Mouse (Mus musculus): ENCODE measurements around the gene Syt5. TPM values are rescaled to one million over a fixed set of nuclear protein-coding genes. Genes with fewer than 3 reads are reported as not detected.
A peak's percentile ranks its signal among the peaks of the same experiment; 100 is the strongest.
"Not testable (repeated sequence)": the region's sequence is repeated elsewhere in the genome, so short reads cannot be mapped to it uniquely, and the experiment has no call there.

Syt5 gene
- polyA plus RNA-seq, 1 experiment from 2014 or later = 10.4 TPM

DNA sequence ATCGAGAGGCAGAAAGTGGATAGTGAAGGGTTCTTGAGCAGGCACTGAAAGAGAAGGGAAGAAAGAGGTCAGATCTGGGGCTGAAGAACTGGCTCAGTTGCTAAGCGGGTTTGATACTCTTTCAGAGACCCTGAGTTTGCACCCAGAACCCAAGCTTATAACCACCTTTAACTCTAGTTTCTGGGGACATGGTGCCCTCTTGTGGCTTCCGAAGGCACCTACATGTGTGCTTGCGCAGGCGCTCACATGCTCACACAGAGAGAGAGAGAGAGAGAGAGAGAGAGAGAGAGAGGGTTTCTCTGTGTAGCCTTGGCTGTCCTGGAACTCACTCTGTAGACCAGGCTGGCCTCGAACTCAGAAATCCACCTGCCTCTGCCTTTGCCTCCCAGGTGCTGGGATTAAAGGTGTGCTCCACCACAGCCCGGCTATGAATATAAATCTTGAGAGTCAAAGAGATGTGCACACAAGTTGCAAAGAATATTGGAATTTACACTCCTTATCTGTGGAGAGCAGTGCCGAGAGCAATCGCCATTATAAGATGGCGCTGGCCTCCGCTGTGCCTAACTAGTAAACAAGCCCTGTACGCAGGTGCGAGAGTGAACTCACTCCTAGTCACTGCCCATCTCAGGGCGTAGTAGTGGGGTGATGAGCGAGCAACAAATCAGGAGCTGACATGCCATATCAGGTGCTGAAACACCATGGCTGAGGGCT, 23.0 kb downstream of the Syt5 start, which contains the start of gene Tnni3:
Gene Tnni3 (minus strand): TSS at position 18 of the 711 bp plus-strand sequence.
- H3K9ac ChIP-seq (ENCODE audit: low read length); H3K36me3 ChIP-seq (ENCODE audit: control insufficient read depth, insufficient read depth, low read length); H3K4me1 ChIP-seq (ENCODE audit: control insufficient read depth, insufficient read depth, low read length); H3K9me3 ChIP-seq (ENCODE audit: control insufficient read depth, low read length); H3K4me3 ChIP-seq (ENCODE audit: low read depth, low read length); H3K4me2 ChIP-seq; H3K27ac ChIP-seq (ENCODE audit: low read depth, low read length); H3K27me3 ChIP-seq (ENCODE audit: control insufficient read depth, insufficient read depth, low read length): not testable (repeated sequence)
- DNase-seq (ENCODE audit: low spot score, missing footprints) (peak; percentile 94), ATAC-seq (ENCODE audit: low FRiP score) (0 out of 2 replicates have a peak, but pooled peaks have one; percentile 16)
- WGBS = 72% methylated on average over 15 of the region's 15 CpGs

DNA sequence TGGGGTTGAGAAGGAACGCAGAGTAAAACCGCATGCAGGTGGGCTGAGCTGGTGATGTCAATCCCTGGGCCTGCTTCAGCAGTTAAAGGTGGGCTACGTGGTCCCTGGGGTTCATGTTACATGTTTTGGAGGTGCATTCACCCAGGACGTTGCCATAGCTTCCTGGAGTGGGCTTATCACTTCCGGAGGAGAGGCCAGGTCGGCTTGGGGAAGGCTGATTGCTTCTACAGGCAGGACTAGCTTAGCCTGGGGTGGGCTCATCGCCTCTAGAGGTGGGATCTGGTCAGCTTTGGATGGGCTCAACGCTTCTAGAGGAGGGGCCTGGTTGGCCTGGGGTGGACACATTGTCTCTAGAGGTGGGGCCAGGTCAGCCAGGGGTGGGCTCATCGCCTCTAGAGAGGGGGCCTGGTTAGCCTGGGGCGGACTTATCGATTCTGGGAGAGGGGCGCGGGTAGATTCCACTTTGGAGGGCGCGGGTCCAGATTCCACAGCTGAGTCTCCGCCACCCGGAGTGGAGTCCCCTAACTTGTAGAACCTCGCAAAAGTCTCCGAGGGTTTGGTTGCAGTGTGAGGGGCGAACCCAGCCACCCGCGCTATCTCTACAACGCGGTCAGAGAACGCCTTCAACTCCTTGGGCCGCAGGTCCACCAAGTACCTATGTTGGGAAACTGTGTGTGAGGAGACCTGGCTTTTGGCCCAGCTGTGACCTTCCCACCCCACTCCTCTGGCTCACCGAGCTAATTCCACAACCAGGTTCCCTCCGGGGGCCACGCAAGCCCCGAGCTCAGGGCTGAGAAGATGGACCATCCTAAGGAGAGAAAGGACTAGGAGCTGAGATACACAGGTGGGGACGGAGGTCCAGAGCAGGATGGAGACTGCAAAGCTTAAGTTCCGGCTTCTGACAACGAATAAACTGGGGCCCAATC, 23.9 kb downstream of the Syt5 start:
- 92% methylated on average over 33 of the region's 33 CpGs for WGBS
- ATAC-seq (ENCODE audit: low FRiP score) = no peak
- Histone ChIP-seq H3K9ac (ENCODE audit: low read length) (no peak overlapping the region), H3K4me1 (ENCODE audit: control insufficient read depth, insufficient read depth, low read length) (peaks cover 5% of the 10 kb centered on the region), H3K27ac (ENCODE audit: low read depth, low read length) (no peak overlapping the region), H3K27me3 (ENCODE audit: control insufficient read depth, insufficient read depth, low read length) (peaks cover 10% of the 10 kb centered on the region), H3K36me3 (ENCODE audit: control insufficient read depth, insufficient read depth, low read length) (no peaks in the 10 kb centered on the region), H3K9me3 (ENCODE audit: control insufficient read depth, low read length) (no peaks in the 10 kb centered on the region), H3K4me2 (no peak overlapping the region), H3K4me3 (ENCODE audit: low read depth, low read length) (no peak overlapping the region)
- no peak for DNase-seq (ENCODE audit: low spot score, missing footprints)

DNA sequence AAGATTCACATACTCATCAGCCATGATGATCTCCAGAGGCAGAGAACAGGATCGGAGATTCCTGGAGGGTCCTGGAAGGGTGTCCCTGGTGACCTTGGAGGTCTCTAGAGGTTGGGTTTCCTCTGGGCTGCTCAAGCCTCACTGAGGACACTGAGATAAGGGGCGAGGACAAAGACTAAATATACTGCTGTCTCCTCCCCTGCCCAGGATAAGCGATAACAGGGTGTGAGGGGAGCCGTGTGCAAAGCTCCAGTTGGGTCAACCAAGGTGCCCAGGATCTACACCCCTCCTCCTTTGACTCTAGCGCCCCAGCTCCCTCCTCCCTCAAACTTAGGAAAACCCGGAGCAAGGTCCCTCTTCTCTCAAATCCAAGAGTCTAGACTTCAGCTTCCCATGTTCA, 25.0 kb downstream of the Syt5 start:
- DNase-seq (ENCODE audit: low spot score, missing footprints) (no peak), ATAC-seq (ENCODE audit: low FRiP score) (no peak)
- H3K27me3 ChIP-seq (ENCODE audit: control insufficient read depth, insufficient read depth, low read length) = peaks cover 10% of the 10 kb centered on the region
- H3K9ac ChIP-seq (ENCODE audit: low read length) = no peak overlapping the region
- H3K4me2 ChIP-seq = no peak overlapping the region
- no peak overlapping the region for H3K4me3 ChIP-seq (ENCODE audit: low read depth, low read length)
- 83% methylated on average over 6 of the region's 6 CpGs for WGBS
- no peaks in the 10 kb centered on the region for H3K9me3 ChIP-seq (ENCODE audit: control insufficient read depth, low read length)
- H3K4me1 ChIP-seq (ENCODE audit: control insufficient read depth, insufficient read depth, low read length) = peaks cover 5% of the 10 kb centered on the region
- H3K27ac ChIP-seq (ENCODE audit: low read depth, low read length) = no peak overlapping the region
- no peaks in the 10 kb centered on the region for H3K36me3 ChIP-seq (ENCODE audit: control insufficient read depth, insufficient read depth, low read length)

DNA sequence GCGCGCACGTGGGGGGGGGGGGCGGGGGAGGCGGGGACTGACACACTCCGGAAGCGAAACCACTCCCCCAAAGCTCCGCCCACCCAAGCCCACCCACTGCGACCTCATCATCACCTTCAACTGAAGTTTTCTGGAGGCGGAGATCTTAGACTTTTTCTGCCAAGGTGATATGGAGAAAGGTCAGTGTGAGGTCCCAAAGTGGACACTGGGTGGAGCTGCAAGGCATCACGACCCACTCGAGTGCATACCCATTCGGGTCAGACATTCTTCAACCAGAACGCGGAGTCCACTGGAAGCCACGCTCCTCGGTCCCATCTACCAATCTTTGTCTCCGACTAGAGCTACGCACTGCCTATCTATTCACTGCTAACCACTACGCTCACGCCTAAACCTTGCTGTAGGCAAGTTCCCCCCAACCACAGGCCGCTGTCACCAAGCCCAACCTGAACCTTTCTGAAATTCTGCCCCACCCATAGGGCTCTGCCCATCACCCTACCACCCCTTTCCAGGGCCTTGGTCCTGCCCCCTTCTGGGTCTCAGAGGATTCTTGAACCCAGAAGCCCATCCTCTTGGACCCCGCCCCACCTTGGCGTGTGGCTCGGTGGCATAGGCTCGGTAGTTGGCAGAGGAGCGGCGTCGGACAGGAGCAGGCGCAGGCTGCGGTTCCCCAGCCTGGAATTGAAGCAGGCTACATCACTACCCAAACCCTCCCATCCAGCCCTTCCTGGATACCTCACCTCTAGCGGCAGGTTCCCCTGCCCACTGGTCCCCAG, 25.9 kb downstream of the Syt5 start:
- ATAC-seq (ENCODE audit: low FRiP score) (no peak), DNase-seq (ENCODE audit: low spot score, missing footprints) (peak; percentile 84)
- H3K36me3 ChIP-seq (ENCODE audit: control insufficient read depth, insufficient read depth, low read length) = no peaks in the 10 kb centered on the region
- 32% methylated on average over 32 of the region's 32 CpGs for WGBS
- peak overlapping the region; percentile 17 for H3K4me3 ChIP-seq (ENCODE audit: low read depth, low read length)
- H3K27ac ChIP-seq (ENCODE audit: low read depth, low read length) = no peak overlapping the region
- H3K4me1 ChIP-seq (ENCODE audit: control insufficient read depth, insufficient read depth, low read length) = peaks cover 4% of the 10 kb centered on the region
- peaks cover 6% of the 10 kb centered on the region; the same call in 1 of the 2 replicates for H3K27me3 ChIP-seq (ENCODE audit: control insufficient read depth, insufficient read depth, low read length)
- no peaks in the 10 kb centered on the region for H3K9me3 ChIP-seq (ENCODE audit: control insufficient read depth, low read length)
- H3K9ac ChIP-seq (ENCODE audit: low read length) = no peak overlapping the region
- peak overlapping the region; percentile 39 for H3K4me2 ChIP-seq

DNA sequence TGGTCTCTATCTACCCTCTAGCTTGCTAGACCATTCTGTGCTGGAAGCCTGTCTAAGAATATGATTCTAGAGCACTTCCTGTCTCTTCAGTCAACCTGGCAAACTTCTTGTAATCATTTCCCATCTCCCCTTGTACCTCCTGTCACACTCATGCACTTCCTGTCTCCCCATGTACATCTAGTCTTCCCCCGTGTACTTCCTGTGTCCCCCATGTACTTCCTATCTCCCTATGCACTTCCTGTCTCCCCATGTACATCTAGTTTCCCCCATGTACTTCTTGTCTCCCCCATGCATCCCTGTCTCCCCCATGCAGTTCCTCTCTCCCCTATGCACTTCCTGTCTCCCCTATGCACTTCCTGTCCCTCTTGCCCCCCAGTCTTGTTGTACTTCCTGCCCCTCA, 28.9 kb downstream of the Syt5 start:
- Histone ChIP-seq H3K27ac (ENCODE audit: low read depth, low read length) (no peak overlapping the region), H3K27me3 (ENCODE audit: control insufficient read depth, insufficient read depth, low read length) (peaks cover 6% of the 10 kb centered on the region; the same call in 1 of the 2 replicates), H3K9ac (ENCODE audit: low read length) (no peak overlapping the region), H3K36me3 (ENCODE audit: control insufficient read depth, insufficient read depth, low read length) (no peaks in the 10 kb centered on the region), H3K4me2 (no peak overlapping the region), H3K4me3 (ENCODE audit: low read depth, low read length) (no peak overlapping the region), H3K9me3 (ENCODE audit: control insufficient read depth, low read length) (no peaks in the 10 kb centered on the region), H3K4me1 (ENCODE audit: control insufficient read depth, insufficient read depth, low read length) (peaks cover 17% of the 10 kb centered on the region)
- ATAC-seq (ENCODE audit: low FRiP score) (no peak), DNase-seq (ENCODE audit: low spot score, missing footprints) (no peak)
- 68% methylated on average over 1 of the region's 1 CpGs for WGBS

DNA sequence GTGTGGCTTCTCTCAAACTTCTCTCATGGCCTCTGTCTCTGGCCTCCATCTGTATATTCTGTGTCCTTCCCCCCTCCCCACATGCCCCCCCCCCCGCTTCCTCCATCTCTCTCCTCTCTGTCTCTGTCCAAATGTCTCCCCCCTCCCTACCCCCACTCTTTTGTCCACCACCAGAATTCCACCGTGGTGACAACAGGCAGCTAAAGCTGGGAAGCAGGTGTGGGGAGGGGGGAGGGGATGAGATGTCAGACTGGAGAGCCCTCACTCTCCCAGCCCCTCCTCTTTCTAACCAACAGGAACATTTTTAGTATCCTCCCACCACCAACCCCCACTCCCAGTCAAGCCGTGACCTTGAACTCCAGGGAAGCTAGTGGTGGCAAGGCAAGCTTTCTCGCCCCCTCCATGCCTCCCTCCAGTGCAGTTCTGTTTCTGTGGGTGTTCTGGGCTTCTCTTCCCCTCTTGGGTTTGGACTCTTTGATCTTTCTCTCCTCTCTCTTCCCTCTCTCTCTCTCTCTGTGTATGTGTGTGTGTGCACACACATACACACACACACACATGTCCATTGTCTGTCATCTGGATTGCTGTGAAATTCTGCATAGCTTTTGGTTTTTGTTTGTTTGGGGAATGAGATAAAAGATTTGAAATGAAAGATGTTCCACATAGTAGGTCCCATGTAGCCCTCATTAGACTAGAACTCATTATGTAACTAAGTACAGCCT, 30.9 kb downstream of the Syt5 start, which contains the start of gene Tnnt1:
Gene Tnnt1 (minus strand): TSS at position 51 of the 719 bp plus-strand sequence.
- Histone ChIP-seq H3K9ac (ENCODE audit: low read length) (no peak within 1 kb of the TSS), H3K27me3 (ENCODE audit: control insufficient read depth, insufficient read depth, low read length) (peaks cover 6% of the 10 kb centered on the region; the same call in 1 of the 2 replicates), H3K36me3 (ENCODE audit: control insufficient read depth, insufficient read depth, low read length) (no peaks in the 10 kb centered on the region), H3K4me1 (ENCODE audit: control insufficient read depth, insufficient read depth, low read length) (peaks cover 17% of the 10 kb centered on the region), H3K27ac (ENCODE audit: low read depth, low read length) (no peak within 1 kb of the TSS), H3K4me3 (ENCODE audit: low read depth, low read length) (no peak within 1 kb of the TSS), H3K4me2 (no peak within 1 kb of the TSS), H3K9me3 (ENCODE audit: control insufficient read depth, low read length) (no peaks in the 10 kb centered on the region)
- DNase-seq (ENCODE audit: low spot score, missing footprints) = no peak
- 19% methylated on average over 3 of the region's 4 CpGs for WGBS
- peak; percentile 59 for ATAC-seq (ENCODE audit: low FRiP score)

DNA sequence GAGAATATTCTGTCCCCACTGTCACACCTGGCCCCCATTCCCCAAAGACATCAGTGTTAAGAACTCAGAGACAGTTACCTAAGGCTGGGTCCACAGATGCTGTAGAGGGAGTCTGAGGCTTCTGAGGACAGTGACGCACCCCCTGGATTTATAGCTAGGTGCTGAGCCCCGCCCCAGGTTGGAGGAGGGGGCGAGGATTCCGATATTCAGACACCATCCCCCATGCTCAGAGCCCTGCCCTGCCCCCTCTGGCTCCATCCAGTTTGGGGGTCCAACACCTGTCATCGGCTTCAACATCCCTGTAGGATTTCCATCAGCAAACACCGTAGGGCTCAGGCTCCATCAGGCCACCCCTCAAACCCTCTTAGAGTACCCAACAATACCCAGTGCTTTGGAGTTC, 31.5 kb downstream of the Syt5 start:
- H3K4me2 ChIP-seq = no peak overlapping the region

More for the DNA sequence above, 31.5 kb downstream of the Syt5 start:
- ATAC-seq (ENCODE audit: low FRiP score) (peak; percentile 20), DNase-seq (ENCODE audit: low spot score, missing footprints) (no peak)
- Histone ChIP-seq H3K4me3 (ENCODE audit: low read depth, low read length) (no peak overlapping the region), H3K27ac (ENCODE audit: low read depth, low read length) (no peak overlapping the region), H3K36me3 (ENCODE audit: control insufficient read depth, insufficient read depth, low read length) (no peaks in the 10 kb centered on the region), H3K9me3 (ENCODE audit: control insufficient read depth, low read length) (no peaks in the 10 kb centered on the region), H3K4me1 (ENCODE audit: control insufficient read depth, insufficient read depth, low read length) (peaks cover 15% of the 10 kb centered on the region), H3K27me3 (ENCODE audit: control insufficient read depth, insufficient read depth, low read length) (peaks cover 6% of the 10 kb centered on the region; the same call in 1 of the 2 replicates), H3K9ac (ENCODE audit: low read length) (no peak overlapping the region)
- WGBS = 69% methylated on average over 6 of the region's 6 CpGs
